11 mouse cellular contexts compared by ENCODE assay signal in the genomic region with DNA sequence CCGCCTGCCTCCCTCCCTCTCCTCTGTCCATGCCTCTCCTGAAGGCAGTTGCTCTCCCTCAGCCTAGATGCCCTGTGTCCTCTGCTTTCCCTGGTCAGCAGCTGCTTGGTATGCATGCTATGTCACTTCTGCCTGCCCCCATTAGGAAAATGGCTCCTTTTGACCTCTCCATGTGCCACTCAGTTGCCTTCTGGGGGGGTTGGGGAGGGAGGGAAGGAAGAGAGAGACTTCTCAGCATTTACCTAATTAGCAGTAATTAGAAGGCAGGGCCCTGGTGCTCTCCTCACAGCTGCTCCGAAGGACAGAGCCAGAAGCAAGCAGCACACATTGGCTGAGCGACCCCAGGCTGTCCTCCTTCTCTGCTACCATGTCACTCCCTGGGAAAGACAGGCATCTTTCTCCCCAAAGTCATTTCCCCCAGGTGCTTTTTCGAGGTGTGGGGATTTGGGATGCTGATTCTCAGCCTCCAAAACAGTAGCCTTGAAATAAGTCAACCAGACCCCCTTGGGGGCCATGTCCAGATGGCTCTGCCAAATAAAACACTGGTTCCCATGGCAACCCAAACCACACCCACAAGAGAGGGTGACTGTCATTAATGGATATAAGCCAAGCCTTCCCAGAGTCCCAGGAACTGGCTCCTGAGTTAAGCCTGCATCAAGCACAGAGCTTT.
A peak's percentile ranks its signal among the peaks of the same experiment; 100 is the strongest.
DNase-seq lines count a peak whose midpoint lies in the region; ATAC-seq lines count a peak whose summit lies in the region.
"Had no signal": no experiment of that assay in that cellular context is flagged by ENCODE, and none has a peak within 500 bp of the region (broad histone marks: within the 10 kb centered on the region; RNA-seq: fewer than 3 reads in every experiment).

No protein-coding gene starts in this region.

- WGBS in midbrain, embryonic 11.5 days, result 45% methylated on average over 4 of the region's 4 CpGs
- 47% methylated on average over 4 of the region's 4 CpGs for WGBS in midbrain, embryonic 16.5 days
- 28% methylated on average over 4 of the region's 4 CpGs for WGBS in hindbrain, embryonic 15.5 days

- no peaks in the 10 kb centered on the region for H3K9me3 ChIP-seq in midbrain, embryonic 11.5 days (ENCODE audit: control insufficient read depth, low read length)
- H3K9me3 ChIP-seq in midbrain, embryonic 16.5 days (replicated peaks; ENCODE audit: control insufficient read depth, low read length, poor library complexity, severe bottlenecking), result no peaks in the 10 kb centered on the region
- no peaks in the 10 kb centered on the region for H3K9me3 ChIP-seq in hindbrain, embryonic 15.5 days
- H3K9me3 ChIP-seq: embryonic facial prominence, embryonic 13.5 days had no signal

- no peak overlapping the region for H3K4me3 ChIP-seq in midbrain, embryonic 11.5 days (ENCODE audit: low read depth, low read length)
- H3K4me3 ChIP-seq in midbrain, embryonic 16.5 days (ENCODE audit: low read depth, low read length), result no peak overlapping the region
- no peak overlapping the region for H3K4me3 ChIP-seq in hindbrain, embryonic 15.5 days
- H3K4me3 ChIP-seq: embryonic facial prominence, embryonic 13.5 days; left cerebral cortex, adult 2 months had no signal

- H3K36me3 ChIP-seq in midbrain, embryonic 11.5 days (ENCODE audit: control insufficient read depth, insufficient read depth, low read length), result no peaks in the 10 kb centered on the region
- no peaks in the 10 kb centered on the region for H3K36me3 ChIP-seq in midbrain, embryonic 16.5 days (ENCODE audit: control insufficient read depth, insufficient read depth, low read length)
- no peaks in the 10 kb centered on the region for H3K36me3 ChIP-seq in hindbrain, embryonic 15.5 days
- H3K36me3 ChIP-seq: embryonic facial prominence, embryonic 13.5 days had no signal

- intact Hi-C loops in heart, postnatal 25 days (cut with DNase I), result no loop called here

- no peak overlapping the region for H3K4me2 ChIP-seq in midbrain, embryonic 11.5 days
- no peak overlapping the region for H3K4me2 ChIP-seq in midbrain, embryonic 16.5 days (ENCODE audit: low read length)
- H3K4me2 ChIP-seq in hindbrain, embryonic 15.5 days, result no peak overlapping the region
- H3K4me2 ChIP-seq: embryonic facial prominence, embryonic 13.5 days had no signal

- H3K27ac ChIP-seq in midbrain, embryonic 11.5 days (ENCODE audit: low read depth, low read length), result 0 out of 2 replicates have a peak overlapping the region, but pooled peaks have one; percentile 16
- H3K27ac ChIP-seq in midbrain, embryonic 16.5 days (ENCODE audit: low read length), result no peak overlapping the region
- H3K27ac ChIP-seq in hindbrain, embryonic 15.5 days (replicated peaks), result no peak overlapping the region
- H3K27ac ChIP-seq: embryonic facial prominence, embryonic 13.5 days; left cerebral cortex, adult 2 months had no signal

- no peaks in the 10 kb centered on the region for H3K27me3 ChIP-seq in midbrain, embryonic 11.5 days (ENCODE audit: control insufficient read depth, insufficient read depth, low read length)
- no peaks in the 10 kb centered on the region for H3K27me3 ChIP-seq in midbrain, embryonic 16.5 days (ENCODE audit: control insufficient read depth, insufficient read depth, low read depth, low read length)
- no peaks in the 10 kb centered on the region for H3K27me3 ChIP-seq in hindbrain, embryonic 15.5 days

- peaks cover 6% of the 10 kb centered on the region; the same call in 1 of the 2 replicates for H3K4me1 ChIP-seq in midbrain, embryonic 11.5 days (ENCODE audit: control insufficient read depth, insufficient read depth, low read length)
- peaks cover 8% of the 10 kb centered on the region for H3K4me1 ChIP-seq in midbrain, embryonic 16.5 days (ENCODE audit: control insufficient read depth, insufficient read depth, low read length)
- H3K4me1 ChIP-seq in hindbrain, embryonic 15.5 days (replicated peaks), result peaks cover 36% of the 10 kb centered on the region

- ATAC-seq in midbrain, embryonic 11.5 days (ENCODE audit: low FRiP score), result peak; percentile 57; the same call in 1 of the 2 replicates
- no peak for ATAC-seq in midbrain, embryonic 16.5 days
- ATAC-seq in hindbrain, embryonic 15.5 days (ENCODE audit: low FRiP score, low read depth), result peak; percentile 30; the same call in 1 of the 2 replicates

- peak; percentile 64 to 70 for DNase-seq in cerebellum, postnatal 10 days
- no peak for DNase-seq in cerebellum, adult 11 months
- DNase-seq in midbrain, embryonic 11.5 days (ENCODE audit: low spot score, missing footprints), result peak; percentile 91
- DNase-seq in adrenal gland, postnatal 4 days (ENCODE audit: low spot score in 2 of 2), result no peak
- no peak for DNase-seq in adrenal gland, postnatal 10 days
- no peak for DNase-seq in heart, postnatal 25 days (ENCODE audit: low spot score)
- DNase-seq: lung, adult 18-20 months had no signal

- no peak overlapping the region for H3K9ac ChIP-seq in midbrain, embryonic 11.5 days (ENCODE audit: low read length)
- no peak overlapping the region for H3K9ac ChIP-seq in midbrain, embryonic 16.5 days (ENCODE audit: low read depth, low read length)
- no peak overlapping the region for H3K9ac ChIP-seq in hindbrain, embryonic 15.5 days
- H3K9ac ChIP-seq: embryonic facial prominence, embryonic 13.5 days had no signal

Comparison
In these comparisons a context has a peak if more than half of its experiments do, and no peak if none do; other contexts are left out.
1. DNase-seq: peak in cerebellum, postnatal 10 days (2 of 2) and midbrain, embryonic 11.5 days (single experiment); none in cerebellum, adult 11 months (single experiment), adrenal gland, postnatal 4 days (0 of 2), adrenal gland, postnatal 10 days (single experiment) and heart, postnatal 25 days (single experiment).